Mouse (Mus musculus) ZHBTc4 (cell line): ENCODE data around the gene Dtx3.
A peak's percentile ranks its signal among the peaks of the same experiment; 100 is the strongest.

ENCODE experiments used
- DNase-seq: peaks from one replicate; pipeline ENCODE4 v3.0.0-alpha.2; 2011; ENCODE audit warnings: low read depth, low spot score

Gene Dtx3

GRCm38 (mm10) chr10:127195328-127196129 lies at the start of gene Dtx3:
TSS of gene Dtx3 (minus strand) at chr10:127195728.
- no peak for DNase-seq

- DNase-seq, result peak; percentile 85
These were observed 42.8 kb upstream of the Dtx3 start for GRCm38 (mm10) chr10:127238241-127238824.

GRCm38 (mm10) chr10:127236541-127236940 lies 41.0 kb upstream of the Dtx3 start:
- no peak for DNase-seq

- peak; percentile 86 for DNase-seq
These were observed 37.6 kb upstream of the Dtx3 start for GRCm38 (mm10) chr10:127233141-127233540.

- DNase-seq, result no peak
These were observed 36.2 kb upstream of the Dtx3 start for GRCm38 (mm10) chr10:127231741-127232140.

- peak; percentile 78 for DNase-seq
These were observed 35.2 kb upstream of the Dtx3 start for GRCm38 (mm10) chr10:127230693-127231092.

- peak; percentile 81 for DNase-seq
These were observed 33.4 kb upstream of the Dtx3 start for GRCm38 (mm10) chr10:127228897-127229296.

GRCm38 (mm10) chr10:127227163-127227562 lies 31.6 kb upstream of the Dtx3 start:
- DNase-seq, result no peak

GRCm38 (mm10) chr10:127226318-127226895 lies 30.9 kb upstream of the Dtx3 start:
- no peak for DNase-seq

- DNase-seq, result no peak
These were observed 30.2 kb upstream of the Dtx3 start for GRCm38 (mm10) chr10:127225732-127226131.

- DNase-seq, result peak; percentile 56
These were observed 29.7 kb upstream of the Dtx3 start for GRCm38 (mm10) chr10:127225213-127225612.

GRCm38 (mm10) chr10:127218339-127218738 lies 22.8 kb upstream of the Dtx3 start:
- DNase-seq, result no peak

GRCm38 (mm10) chr10:127217177-127217576 lies 21.6 kb upstream of the Dtx3 start:
- no peak for DNase-seq

- no peak for DNase-seq
These were observed 20.9 kb upstream of the Dtx3 start for GRCm38 (mm10) chr10:127216456-127216855.

- DNase-seq, result no peak
These were observed 18.9 kb upstream of the Dtx3 start for GRCm38 (mm10) chr10:127214422-127214803.

- DNase-seq, result peak; percentile 91
These were observed 18.3 kb upstream of the Dtx3 start for GRCm38 (mm10) chr10:127213704-127214421.

- no peak for DNase-seq
These were observed 17.7 kb upstream of the Dtx3 start for GRCm38 (mm10) chr10:127213272-127213671.

- peak; percentile 97 for DNase-seq
These were observed 15.9 kb upstream of the Dtx3 start, which contains the start of gene Pip4k2c for GRCm38 (mm10) chr10:127211414-127211854. TSS of gene Pip4k2c (minus strand) at chr10:127211585.

GRCm38 (mm10) chr10:127210961-127211405 lies 15.5 kb upstream of the Dtx3 start:
- no peak for DNase-seq

- DNase-seq, result no peak
These were observed 14.5 kb upstream of the Dtx3 start for GRCm38 (mm10) chr10:127209928-127210570.

- no peak for DNase-seq
These were observed 13.4 kb upstream of the Dtx3 start for GRCm38 (mm10) chr10:127208921-127209320.
